Mouse (Mus musculus): ENCODE results near the gene Arsb. TPM values are rescaled to one million over a fixed set of nuclear protein-coding genes. Genes with fewer than 3 reads are reported as not detected.

Gene Arsb
- total RNA-seq, 2 experiments from 2014 or later, result 83.4 to 92.1 TPM

DNA sequence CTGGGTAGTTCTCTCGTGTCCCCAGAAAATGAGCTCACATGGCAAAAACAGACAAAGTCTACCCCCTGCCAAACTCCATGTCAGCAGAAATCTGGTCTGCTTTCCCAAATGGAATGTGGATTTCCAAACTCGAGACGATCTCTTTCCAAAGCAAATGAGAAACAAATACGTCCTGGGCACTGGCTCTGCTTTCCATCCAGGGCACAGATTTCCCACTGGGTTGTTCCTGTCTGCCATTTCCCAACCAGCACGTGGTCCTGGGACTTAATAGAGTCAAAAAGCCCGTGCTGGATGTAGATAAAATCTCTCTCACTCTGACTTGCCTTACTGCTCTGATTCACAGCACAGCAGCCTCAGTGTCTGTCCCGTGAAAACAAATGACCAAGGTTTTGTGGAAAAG, 139.6 kb downstream of the Arsb start:
- no peak for DNase-seq (ENCODE audit: low spot score in 2 of 2)
- intact Hi-C loops (cut with DNase I), result no loop called here

DNA sequence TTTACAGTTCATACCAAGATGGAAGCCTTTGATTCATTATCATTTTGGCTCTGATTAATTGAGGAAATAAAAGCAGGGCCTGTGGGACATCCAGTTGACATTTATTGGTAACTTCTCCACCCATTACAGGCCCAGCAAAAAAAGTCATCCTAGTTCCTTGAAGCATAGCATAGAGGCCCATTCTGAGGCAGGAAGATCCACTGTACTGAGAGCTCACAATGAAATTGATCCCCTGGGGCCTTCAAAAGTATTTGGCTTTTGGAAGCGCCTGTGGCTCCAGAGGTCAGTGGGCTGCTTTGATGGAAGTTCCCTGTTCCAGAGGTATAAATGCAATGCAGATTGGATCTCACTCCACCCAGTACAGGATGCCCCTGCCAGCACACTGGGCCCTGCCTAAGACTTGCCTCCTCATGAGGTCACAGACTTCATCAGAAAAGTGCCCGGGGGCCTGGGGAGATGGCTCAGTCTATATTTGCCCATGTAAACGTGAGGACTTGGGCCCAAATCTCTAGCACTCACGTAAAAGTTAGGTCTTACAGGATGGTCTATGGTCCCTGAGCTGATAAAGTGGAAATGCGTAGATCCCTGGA, 141.0 kb downstream of the Arsb start:
- intact Hi-C loops (cut with DNase I), result no loop called here
- no peak for DNase-seq (ENCODE audit: low spot score in 2 of 2)

DNA sequence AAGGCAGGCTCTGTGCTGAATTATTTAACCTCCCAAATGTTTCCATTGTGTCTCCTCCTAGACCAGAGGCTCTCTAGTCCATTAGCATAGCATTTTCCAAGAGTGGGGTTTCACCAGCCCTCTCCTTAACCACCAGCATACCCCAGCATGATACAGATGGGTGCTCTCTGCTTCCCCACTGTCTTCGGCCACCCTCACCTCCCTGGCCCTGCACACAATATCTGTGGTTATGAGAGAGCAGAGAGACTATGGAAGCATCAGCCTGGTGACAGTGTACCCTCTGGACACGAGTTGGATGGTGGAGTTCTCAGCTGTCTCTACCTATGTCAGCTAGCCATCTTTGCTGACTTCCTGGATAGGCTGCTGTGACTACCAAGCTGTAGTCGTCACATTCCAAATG, 142.8 kb downstream of the Arsb start:
- intact Hi-C loops (cut with DNase I), result no loop called here

DNA sequence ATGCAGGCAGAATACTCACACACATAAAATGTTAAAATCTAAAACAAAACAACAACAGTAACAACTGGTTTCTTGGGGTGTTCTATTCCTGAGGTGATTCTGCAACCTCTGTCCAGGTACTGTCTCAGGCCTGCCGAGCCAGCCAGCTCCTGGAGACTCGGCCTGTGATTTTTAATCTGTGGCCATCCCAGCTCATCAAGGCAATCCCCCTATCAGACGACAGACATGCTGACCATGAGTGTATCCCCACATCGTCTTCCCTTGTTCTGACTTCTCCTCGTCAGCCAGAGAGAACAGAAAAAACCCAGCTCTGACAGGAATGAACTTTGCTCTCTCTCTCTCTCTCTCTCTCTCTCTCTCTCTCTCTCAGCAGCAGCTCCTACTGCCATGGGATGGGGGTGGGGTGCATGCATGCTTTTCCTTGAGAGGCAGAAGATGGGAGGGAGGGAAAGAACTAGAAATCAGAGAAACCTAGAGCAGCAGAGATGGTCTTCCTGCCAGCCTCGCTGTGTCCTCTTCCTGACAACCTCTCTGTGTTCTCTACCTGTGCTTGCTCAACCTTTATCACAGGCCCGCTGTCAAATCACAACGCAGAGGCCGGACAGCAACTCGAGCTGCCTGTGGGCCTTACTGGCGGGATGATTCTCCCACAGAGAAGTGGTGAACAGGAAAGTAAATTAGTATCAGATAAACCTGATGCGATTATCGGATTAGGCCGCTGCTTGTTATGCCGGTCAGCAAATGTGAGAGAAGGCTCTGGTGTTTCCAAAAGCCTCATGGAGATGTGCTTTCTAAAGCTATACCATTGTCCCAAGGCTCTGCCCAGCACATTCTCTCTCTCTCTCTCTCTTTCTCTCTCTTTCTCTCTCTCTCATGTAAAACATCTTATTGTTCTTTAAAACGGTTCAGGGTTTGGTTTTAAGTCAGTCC, 144.5 kb downstream of the Arsb start:
- no peak for DNase-seq (ENCODE audit: low spot score in 2 of 2)
- intact Hi-C loops (cut with DNase I), result no loop called here

More for the DNA sequence above, 142.8 kb downstream of the Arsb start:
- no peak for DNase-seq (ENCODE audit: low spot score in 2 of 2)

DNA sequence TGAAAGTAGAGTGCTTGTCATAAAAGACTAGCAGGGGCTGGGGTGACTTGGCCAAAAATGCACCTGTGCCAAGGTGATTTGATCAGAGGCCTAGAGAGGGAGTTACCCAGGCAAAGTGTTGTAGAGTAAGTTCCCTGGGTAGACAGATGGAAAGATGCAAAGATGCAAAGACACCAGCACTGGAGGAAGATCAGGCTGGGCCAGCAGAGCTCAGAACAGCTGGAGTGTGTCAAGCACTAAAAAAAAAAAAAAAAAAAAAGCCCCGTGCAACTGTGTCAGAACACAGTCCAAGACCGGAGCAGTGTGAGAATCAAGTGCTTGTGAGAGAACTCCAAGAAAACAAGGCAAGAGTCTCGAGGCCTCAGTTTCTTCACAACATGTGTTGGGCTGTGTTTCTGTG, 148.1 kb downstream of the Arsb start:
- no peak for DNase-seq (ENCODE audit: low spot score in 2 of 2)
- intact Hi-C loops (cut with DNase I), result no loop called here

DNA sequence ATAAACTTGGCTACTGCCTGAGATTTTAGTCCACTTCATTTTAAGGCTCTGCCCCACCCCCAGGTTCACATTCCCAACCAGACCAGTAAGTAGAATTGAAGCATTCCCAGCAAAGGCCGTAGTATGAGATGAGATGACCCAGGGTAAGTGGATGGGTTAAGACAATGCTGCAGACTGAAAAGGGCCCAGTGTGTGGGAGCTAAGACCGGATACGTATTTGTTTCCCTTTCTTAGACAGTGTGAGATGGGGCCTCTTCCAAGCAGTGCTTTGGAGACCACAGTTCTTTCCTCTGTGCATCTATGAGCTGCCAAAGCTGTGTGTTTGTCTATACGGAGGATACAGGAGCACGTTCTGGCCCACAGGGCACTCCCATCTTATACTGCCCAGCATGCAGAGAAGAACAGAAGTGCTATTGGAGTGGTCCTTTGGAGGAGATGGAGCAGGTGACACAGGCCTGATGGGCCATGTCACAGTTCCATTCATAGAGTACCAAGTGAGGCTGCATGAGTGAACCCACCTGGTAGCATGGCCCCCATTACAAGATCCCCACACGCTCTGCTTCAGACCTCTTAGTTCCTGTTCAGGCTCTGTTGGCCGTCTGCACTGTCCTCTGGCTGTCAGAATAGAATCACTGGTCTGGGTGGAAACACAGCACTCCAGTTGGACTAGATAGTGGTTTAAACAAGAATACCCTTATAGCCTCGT, 148.8 kb downstream of the Arsb start:
- DNase-seq (ENCODE audit: low spot score in 2 of 2), result no peak
- intact Hi-C loops (cut with DNase I), result no loop called here

DNA sequence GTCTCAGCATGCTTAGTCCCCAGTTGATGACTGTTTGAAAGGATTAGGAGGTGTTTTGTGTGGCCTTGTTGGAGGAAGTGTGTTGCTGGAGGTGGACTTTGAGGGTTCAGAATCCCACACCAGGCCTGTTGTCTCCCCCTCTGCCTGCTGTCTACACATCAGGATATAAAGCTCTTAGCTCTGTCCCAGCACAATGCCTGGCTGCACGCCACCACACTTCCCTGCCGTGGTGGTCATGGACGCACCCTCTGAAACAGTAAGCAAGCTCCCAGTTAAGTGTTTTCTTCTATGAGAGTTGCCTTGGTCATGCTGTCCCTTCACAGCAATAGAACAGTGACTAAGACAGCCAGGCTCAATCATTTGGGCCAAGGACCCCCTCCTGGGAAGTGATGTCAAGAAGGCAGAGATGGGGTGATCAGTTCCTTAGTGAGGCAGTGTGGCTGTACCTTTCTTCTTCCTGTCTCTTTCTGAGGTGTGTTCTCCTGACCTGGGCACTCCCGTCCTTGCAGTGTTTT, 149.4 kb downstream of the Arsb start:
- intact Hi-C loops (cut with DNase I), result no loop called here
- DNase-seq (ENCODE audit: low spot score in 2 of 2), result no peak

DNA sequence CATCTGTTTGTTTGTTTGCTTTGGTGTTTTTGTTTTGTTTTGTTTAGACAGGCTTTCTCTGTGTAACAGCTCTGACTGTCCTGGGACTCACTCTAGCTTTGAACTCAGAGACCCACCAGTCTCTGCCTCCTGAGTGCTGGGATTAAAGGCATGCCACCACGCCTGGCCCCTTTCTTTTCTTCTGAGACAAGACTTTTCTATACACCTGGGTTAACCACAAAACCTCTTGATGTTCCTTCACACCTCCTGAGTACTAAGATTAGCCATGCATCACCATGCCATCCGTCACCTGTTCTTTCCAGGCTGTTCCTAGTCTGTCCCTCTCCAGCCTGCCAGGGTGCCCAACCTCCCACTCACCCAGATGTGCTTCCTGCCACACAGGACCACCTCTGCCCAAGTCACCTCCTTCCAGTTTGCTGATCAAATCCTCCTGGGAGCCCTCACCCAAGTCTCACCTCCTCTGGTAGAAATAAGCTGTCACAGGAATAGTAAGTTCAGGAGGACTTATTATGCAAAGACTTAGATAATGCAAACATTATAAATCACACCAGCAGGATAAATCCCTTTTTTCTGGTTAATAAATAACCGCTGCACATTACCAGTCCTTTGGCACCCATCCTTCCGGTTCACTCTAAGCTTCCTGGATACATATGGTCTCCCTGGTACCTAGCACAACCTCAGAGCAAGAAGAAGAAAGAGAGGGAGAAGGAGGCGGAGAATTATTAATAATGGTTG, 150.6 kb downstream of the Arsb start:
- no peak for DNase-seq (ENCODE audit: low spot score in 2 of 2)
- intact Hi-C loops (cut with DNase I), result no loop called here

DNA sequence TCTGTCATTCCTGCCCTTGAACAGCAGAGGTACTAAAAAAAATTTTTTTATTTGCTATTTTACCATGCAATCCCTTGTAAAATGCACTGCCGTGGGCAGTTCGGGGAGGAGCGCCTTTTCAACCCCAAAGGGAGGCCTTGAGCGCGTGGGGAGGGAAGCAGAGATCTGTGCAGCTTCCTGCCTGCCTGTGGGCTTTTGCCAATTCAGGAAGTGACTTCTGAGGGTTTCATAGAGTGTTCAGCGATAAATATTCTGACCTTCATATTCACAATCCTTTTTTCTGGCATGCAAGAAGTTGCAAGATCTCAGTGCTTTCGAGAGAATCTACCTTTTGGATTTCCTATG, 151.1 kb downstream of the Arsb start:
- DNase-seq (ENCODE audit: low spot score in 2 of 2), result no peak
- intact Hi-C loops (cut with DNase I), result no loop called here

DNA sequence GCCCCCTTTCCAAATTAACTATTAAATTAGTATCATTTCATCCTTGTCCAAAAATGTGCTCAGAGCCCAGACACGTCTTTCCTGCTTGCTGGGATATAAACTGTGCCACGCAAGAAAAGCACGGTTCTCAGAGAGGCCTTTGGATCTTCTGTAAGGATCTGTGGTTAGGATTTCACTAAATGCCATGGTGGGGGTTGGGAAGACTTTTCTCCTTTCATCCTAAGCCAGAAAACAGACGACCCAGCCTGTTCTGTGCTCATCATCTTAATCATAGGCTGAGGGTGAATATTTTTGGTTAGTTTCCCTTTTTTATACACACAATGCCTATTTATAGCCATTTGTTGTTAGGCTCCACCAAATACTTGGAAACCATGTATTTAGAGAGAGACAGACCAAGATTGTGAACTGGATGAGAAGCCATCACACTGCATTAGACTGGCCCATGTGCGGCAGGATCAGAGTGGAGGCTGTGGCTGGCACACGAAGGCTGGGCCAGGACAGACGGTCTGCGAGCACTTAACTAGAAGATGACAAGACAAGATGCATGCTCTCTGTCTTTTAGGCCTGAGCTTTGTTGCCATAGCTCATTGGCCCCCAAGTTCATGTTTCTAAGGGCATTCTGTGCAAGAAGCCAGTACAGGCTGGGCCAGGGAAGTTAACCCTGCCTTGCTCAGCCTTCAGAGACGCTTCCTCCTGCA, 153.5 kb downstream of the Arsb start:
- intact Hi-C loops (cut with DNase I), result no loop called here
- no peak for DNase-seq (ENCODE audit: low spot score in 2 of 2)

DNA sequence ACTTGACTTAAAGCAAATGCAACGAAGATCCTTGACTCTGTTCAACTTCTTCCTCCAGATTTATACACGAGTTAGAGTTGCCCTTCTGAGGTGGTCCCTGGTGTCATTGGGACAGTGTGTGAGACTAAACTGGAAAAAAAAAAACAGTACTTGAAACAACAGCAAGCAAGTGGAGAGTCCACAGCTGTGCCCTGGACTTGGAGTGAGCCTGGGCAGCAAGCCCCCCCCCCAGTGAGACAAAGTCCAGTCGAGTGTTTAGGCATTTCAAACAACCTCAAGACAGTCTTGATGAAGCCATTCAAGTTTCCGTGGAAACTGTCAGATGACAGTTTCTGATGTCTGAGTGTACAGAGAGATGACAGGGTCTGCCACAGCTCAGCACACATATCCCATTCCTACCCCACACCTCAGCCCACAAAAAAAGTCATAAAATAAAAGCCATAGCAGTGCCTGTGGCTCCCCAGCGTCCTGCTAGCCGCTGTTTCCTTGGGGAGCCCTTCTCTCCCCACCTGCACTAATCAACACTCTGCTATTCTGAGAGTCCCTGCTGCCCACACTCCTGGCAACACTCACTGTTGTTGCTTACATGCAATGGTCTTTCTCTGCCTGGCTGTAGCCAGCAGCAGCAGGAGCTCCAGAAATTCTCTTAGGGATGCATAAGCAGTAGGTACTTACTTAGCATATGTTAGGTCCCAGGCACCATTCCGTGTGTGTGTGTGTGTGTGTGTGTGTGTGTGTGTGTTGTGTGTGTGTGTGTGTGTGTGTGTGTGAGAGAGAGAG, 159.3 kb downstream of the Arsb start:
- DNase-seq (ENCODE audit: low spot score in 2 of 2), result peak; percentile 58 to 73
- intact Hi-C loops (cut with DNase I), result no loop called here

DNA sequence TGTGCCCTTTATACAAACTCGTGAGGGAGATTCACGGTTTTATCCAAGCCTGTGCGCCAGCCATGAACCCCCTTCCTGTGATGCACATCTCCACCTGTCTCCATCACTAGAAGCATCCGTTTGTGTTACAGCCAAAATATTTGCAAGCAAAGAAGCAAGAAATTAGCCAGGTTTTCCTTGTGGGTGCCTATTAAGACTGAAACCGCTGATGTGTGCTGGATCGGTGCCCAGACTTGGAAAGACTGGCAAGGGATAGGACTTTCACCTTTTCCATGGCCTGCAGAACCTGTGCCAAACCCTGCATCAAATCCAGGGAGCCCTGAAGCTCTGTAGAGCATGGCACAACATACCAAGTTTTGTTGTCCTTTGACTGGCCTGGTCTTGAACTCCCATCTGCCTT, 165.0 kb downstream of the Arsb start:
- DNase-seq (ENCODE audit: low spot score in 2 of 2), result no peak
- intact Hi-C loops (cut with DNase I), result loop anchor here (5.0 kb wide), 1 partner anchor 49 kb away; no protein-coding TSS in a partner anchor

DNA sequence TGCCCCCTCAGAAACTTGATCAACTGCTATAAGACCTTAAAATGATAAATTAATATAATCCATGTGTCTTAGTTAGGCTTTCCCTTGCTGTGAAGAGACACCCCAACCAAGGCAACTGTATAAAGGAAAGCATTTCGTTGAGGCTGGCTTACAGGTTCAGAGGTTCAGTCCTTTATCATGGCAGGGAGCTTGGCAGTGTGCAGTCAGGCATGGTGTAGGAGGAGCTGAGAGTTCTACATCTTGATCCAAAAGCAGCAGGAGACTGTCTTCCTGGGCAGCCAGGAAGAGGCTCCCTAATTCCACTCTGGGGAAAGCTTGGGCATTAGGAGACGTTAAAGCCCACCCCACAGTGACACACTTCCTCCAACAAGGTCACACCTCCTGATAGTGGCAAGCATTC, 166.7 kb downstream of the Arsb start:
- intact Hi-C loops (cut with DNase I), result loop anchor here (5.0 kb wide), 1 partner anchor 51 kb away; no protein-coding TSS in a partner anchor
- no peak for DNase-seq (ENCODE audit: low spot score in 2 of 2)

DNA sequence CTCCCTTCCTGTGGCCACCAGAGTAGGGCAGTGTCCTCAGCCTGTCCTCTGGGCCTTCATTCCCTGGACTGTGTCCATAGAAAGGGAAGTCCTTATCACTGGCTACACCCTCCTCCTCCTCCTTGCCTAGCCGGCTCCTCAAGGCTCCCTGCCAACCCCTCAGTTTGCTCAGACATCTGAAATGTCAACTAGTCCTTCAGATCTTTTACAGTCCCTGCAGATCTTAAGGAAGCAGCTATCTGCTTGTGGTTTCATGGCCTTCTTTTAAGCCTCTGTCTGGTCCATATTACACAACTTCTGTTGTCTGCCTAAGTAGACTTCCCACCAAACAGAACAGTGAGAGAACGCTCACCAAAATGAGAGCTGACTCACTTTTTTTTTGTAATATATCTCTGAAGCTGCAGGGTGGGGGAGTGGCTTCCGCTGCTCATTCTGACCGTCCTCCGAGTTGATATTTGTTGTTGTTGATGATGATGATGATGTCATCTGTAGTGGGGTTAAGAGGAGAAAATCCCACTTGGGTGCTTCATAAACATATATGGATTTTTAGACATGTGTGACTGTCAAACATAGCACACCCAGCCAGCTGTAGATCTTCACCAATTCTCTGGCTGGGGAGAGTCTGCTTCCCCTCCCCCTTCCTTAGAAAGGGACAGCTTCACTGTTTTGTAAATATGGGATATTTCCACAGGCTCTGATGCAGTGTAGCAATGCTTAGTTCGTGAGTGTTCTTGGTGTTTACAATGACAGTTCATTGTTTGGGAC, 168.1 kb downstream of the Arsb start:
- intact Hi-C loops (cut with DNase I), result loop anchor here (5.0 kb wide), 1 partner anchor 52 kb away; no protein-coding TSS in a partner anchor
- no peak for DNase-seq (ENCODE audit: low spot score in 2 of 2)

DNA sequence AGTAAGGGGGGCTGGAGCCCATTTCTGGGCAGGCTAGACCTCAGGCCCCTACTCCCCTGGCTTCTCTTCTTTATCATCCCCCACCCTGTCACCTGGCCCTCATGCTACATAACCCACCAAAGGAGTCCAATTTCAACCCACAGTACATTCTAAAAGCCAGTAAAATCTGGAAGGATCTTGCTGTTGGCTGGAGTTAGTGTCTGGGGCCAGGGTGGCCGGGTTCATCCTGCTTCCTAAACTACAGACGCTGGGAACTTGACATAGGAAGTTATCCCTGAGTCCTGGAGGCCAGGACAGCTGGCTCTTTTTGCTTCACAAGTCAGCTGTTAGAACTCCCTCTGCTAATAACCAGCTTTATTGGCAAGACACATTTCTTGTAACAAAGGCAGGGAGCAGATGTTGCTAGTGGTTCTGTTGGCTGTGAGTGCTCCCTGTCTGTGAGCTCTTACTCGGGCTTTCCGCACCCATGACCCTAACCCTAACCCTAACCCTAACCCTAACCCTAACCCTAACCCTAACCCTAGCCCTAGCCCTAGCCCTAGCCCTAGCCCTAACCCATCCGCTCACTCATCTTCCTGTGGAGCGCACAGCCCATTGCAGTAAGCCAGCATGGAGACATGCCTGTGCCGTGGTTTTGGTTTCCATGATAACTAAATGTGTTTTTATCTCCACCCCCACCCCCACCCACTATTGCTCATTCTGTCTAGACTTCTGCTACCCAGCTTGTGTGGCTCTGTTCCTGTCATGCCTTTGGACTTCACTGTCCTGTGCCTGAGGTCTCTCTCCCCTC, 169.5 kb downstream of the Arsb start:
- peak in 1 of 2 experiments; percentile 13 for DNase-seq (ENCODE audit: low spot score in 2 of 2)
- intact Hi-C loops (cut with DNase I), result no loop called here

DNA sequence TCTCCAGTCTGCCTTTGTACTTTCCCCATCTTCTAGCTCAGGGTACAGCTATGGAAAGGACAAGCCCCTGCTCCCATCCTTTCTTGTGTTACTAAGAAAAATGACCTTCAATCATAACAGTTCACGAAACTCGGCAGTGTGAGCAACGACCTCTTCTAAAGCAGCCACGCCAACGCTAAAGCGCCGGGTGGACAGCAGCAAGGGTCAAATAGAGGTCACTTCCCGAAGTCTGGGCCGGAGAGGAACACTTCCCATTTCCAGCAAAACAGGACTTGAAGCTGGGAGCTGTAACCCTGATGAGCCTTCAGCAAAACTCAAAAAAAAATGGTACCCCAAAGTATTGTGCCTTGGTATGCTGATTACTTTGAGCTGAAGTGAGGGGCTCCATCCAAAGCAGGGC, 179.6 kb downstream of the Arsb start:
- intact Hi-C loops (cut with DNase I), result no loop called here
- no peak for DNase-seq (ENCODE audit: low spot score in 2 of 2)

DNA sequence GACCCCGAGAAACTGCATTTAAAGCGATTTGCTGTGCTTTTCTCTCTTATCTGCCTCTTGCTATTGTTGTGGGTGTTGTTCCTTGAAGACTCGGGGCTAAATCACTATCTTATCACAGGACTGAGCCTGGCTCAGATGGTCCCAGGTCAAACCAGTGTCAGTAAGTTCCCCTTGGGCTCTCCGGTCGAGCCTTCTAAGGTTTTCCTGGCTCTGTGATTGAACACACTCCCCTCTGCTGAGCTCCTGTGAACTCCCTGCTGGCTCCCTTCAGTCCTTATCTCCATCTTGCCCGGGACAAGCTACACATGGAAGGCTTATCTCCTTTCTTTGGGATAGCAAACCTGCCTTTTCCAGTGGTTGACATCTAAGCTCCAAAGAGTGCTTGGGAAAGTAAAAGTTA, 180.1 kb downstream of the Arsb start:
- intact Hi-C loops (cut with DNase I), result no loop called here

More for the DNA sequence above, 180.1 kb downstream of the Arsb start:
- no peak for DNase-seq (ENCODE audit: low spot score in 2 of 2)

All from left cerebral cortex, postnatal 36 days (tissue).